Mouse (Mus musculus): ENCODE results near the gene Col18a1.

Col18a1 gene

GRCm38 (mm10) chr10:77165963-77166717 is at the start of gene Col18a1:
TSS of gene Col18a1 (minus strand) at chr10:77166548.
- peak; percentile 44 to 50 for DNase-seq

GRCm38 (mm10) chr10:77215641-77216040 is 49.3 kb upstream of the Col18a1 start:
- peak; percentile 47 to 72 for DNase-seq

DNA sequence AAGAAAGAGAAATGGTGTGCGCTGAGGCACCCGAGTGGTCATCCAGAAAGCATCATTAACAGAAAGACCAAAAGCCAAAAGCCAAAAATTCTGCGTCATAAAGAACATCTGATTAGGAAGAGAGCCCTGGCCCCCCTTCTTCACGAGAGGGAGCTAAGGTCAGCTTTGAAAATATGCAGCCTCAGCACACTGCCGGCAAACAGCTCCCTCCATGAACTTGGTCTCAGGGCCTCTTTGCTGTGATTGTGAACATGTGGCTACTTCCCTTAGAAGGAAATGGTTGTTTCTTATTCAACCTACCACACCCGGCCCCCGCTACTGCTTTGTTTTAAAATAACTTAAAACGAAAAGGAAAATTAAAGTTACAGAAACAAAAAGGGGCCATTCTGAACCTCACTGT is 48.2 kb upstream of the Col18a1 start:
- DNase-seq = peak; percentile 25 to 48

GRCm38 (mm10) chr10:77213483-77213882 is 47.1 kb upstream of the Col18a1 start:
- no peak for DNase-seq

- DNase-seq = no peak
These were observed 46.2 kb upstream of the Col18a1 start for GRCm38 (mm10) chr10:77212354-77213120.

DNA sequence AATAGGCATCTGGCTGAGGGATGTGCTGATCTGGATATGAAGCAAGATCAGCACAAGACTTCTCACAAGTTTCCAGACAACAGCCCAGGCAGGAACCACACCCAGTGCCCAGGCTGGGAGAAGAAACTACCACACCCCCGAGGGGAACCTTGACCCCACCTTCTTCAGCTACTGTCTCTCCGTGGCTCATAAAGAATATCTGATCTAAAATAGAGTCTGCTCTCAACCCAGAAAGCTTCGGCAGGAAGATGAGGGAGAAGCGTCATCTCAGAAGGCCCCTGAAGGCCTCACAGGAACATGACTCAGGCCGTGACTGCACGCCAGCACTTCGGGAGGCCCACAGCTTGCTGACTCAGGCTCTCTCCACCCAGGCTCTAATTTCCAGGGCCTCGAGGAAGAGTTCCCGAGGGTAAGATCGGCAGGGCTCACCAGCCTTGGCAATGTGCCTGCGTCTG is 44.8 kb upstream of the Col18a1 start:
- DNase-seq = peak; percentile 59 to 70

GRCm38 (mm10) chr10:77210666-77211065 is 44.3 kb upstream of the Col18a1 start:
- DNase-seq = no peak

DNA sequence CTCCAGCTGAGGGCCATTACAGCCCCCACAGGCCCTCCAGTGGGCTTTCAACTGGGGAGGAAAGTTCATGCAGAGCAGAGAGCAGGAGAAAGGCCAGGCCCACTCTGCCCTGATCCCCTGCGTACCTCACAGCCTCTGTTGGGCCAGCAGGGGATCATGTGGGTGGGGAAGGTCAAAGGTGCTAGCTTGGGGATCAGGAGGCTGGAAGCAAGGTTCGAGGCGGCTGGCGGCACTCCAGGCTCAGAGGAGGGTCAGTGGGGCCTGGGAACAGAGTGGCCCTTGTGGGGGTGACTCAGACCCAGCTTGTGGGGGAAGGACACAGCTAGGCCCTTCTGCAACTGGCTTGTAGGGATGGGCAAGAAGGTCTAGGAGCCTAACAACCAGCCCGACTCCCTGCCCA is 42.9 kb upstream of the Col18a1 start:
- DNase-seq = no peak

- DNase-seq = peak; percentile 58 to 67
These were observed 40.3 kb upstream of the Col18a1 start for GRCm38 (mm10) chr10:77206565-77207079.

- DNase-seq = no peak
These were observed 39.8 kb upstream of the Col18a1 start for GRCm38 (mm10) chr10:77206134-77206533.

DNA sequence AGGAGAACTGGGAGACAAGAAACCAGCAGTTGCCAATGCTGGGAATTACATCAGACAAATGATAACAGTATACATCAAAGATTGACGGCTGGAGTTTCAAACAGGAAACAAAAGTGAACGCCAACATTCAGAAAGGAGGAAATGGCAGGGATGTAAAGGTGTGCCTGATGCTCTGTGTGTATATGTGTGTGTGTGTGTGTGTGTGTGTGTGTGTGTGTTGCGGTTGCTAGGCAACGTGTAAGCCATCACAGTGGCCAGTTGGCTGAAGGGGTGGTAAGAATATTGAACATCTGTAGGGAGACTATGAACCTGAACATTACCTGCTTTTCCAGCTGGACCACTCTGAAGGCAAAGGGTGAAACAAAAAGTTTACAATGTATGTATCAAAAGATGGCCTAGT is 37.6 kb upstream of the Col18a1 start:
- DNase-seq = no peak

- DNase-seq = no peak
These were observed 35.6 kb upstream of the Col18a1 start for GRCm38 (mm10) chr10:77201919-77202318.

DNA sequence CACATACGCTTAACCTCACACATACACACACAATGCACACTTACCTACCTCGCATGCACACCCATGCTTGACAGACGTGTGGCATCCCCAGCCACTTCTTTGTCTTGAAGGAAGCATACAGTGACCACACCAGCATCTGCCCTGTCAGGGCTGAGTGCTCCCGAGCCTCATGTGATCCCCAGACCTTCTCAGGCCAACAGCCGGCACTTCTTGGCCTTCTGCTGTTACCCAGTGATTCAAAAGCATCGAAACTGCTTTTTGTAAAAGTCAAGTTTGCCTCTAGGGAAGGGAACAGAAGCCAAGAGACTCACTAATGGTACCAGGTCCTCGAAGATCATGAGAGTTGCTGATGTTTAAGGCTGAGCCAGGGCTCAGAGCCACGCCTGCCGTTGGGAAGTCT is 33.9 kb upstream of the Col18a1 start:
- no peak for DNase-seq

- DNase-seq = no peak
These were observed 32.9 kb upstream of the Col18a1 start for GRCm38 (mm10) chr10:77199229-77199628.

- DNase-seq = no peak
These were observed 31.3 kb upstream of the Col18a1 start for GRCm38 (mm10) chr10:77197469-77198209.

DNA sequence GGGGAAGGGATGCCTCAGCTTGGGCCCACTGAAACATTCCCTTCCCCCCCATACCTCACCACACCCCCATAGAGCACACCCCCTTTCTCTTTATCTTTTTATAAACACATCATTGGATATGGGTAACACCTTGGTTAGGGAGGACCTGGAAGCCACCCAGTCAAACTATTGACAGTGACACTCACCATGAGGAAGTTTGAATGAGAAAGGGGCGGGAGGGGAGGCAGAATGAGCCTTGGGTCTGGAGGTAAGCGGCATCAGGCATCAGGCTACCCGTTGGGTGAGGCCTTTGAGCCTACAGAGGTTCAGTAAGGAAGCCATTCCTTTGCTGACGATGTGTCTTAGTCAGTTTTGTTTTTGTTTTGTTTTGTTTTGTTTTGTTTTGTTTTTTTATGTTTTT is 30.3 kb upstream of the Col18a1 start:
- no peak for DNase-seq

- DNase-seq = no peak
These were observed 29.8 kb upstream of the Col18a1 start for GRCm38 (mm10) chr10:77196115-77196514.

DNA sequence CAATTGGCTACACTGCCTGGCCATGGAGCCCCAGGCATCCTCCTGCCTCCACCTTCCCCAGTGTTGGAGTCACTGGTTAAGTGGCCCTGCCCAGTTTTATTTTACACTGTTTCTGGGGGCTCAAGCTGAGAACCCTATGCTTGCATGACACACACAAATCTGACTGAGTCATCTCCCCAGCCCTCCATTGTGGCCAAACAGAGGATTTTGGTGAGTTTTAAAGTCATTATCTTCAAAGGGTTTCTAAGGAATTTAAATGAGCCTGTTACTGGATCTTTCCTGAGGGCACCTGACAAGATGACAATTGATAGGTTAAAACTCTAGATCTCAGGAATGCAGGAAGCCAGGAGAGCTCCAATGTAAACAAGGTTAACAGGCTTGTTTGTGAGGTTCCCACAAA is 27.1 kb upstream of the Col18a1 start:
- no peak for DNase-seq

DNA sequence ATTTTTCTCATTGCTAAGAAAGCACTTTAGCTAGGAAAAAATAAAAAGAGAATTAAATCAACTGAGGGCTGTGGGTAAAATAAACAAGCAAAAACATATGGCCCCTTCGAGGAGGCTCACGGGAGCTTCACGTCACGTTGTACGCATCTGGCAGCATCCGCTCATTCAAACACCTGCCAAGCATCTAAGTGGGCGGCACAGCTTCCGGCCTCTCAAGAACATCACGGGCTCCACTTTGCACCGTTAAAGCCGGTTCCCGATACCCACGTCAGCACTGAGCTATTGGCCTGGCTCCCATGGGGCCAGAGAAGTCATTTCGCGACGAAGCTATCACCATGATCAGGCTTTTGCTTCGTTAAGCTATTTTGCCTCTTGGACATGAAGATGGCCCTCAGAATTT is 26.4 kb upstream of the Col18a1 start:
- DNase-seq = no peak

DNA sequence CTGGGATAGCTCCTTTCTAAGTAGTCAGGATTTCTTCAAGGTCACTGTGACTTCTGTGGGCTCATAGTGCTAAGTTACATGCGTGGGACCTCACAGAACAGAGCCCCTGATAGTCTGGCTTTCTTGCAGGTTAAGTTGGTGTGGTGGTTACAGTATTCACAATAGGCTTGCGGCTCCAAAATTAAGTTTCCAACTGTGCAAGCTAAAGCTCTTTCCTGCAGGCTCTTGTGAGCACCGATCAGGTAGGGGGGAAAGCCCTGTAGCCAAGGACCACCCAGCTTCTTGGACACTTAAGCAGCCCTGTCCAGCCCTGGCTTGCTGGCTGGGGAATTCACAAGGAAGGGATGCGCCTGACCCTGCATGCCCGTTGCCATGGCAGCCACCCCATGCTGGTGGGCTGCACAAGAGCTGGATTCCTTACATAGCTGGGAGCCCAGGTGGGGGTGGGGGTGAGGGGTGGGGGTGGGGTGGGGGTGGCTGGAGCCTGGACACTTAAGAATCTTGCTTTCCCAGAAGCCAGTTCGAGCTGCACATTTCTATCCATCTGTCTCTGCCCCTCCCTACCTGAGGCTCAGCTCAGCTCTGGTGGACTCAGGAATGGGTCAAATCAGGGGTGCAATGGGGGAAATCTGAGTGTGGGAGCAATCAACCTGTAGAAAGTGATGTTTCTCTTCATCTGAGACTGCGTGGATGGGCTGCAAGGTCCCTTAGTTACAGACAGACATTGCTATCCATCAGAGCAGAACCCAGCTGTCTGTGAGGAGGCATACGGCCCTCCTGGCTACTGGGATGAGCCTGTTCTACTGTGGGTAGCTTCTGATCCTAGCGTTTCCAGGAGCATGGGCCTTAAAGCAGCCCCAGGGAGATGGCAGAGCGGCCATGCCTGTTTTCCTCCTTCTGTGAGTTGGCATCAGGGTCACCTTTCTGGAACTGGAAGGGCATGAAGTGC is 24.9 kb upstream of the Col18a1 start:
- DNase-seq = no peak

DNA sequence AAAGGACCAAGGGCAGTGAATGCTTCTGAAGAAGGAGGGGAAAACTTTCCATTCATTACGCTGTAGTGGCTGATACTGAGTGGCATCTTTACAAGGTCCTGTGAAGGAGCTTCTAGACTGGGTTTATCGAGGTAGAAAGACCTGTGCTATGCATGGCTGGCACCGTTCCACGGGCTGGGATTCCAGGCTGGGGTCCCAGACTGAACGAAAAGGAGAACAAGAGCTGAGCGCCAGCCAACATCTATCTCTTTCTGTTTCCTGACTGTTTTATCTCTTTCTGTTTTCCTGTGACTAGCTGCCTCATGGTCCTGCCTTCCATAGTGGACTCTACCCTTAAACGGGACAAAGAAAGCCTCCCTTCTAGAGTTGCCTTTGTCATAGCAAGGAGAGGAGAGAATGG is 21.1 kb upstream of the Col18a1 start:
- DNase-seq = no peak

- no peak for DNase-seq
These were observed 16.5 kb upstream of the Col18a1 start for GRCm38 (mm10) chr10:77182804-77183331.

Measured in lung, postnatal 4 days (tissue).